Mouse (Mus musculus): Measurements from ENCODE around the gene Gm21985. TPM values are rescaled to one million over a fixed set of nuclear protein-coding genes. Genes with fewer than 3 reads are reported as not detected.
A peak's percentile ranks its signal among the peaks of the same experiment; 100 is the strongest.

Gm21985 gene
- 1 to 10 TPM in 3 of 4 experiments, under 1 TPM in 1; 0.96 to 3.1 (median 2.8) TPM for total RNA-seq (2022)

- DNase-seq (ENCODE audit: low spot score in 2 of 2) = peak in 1 of 2 experiments; percentile 32
Observed at GRCm38 (mm10) chr2:112266242-112266592, at the start of gene Gm21985. Gene Gm21985 (plus strand): TSS chr2:112266314.

GRCm38 (mm10) chr2:112217614-112218013, 48.5 kb upstream of the Gm21985 start:
- DNase-seq (ENCODE audit: low spot score in 2 of 2) = no peak

GRCm38 (mm10) chr2:112220880-112221279, 45.2 kb upstream of the Gm21985 start:
- no peak for DNase-seq (ENCODE audit: low spot score in 2 of 2)

GRCm38 (mm10) chr2:112222607-112223006, 43.5 kb upstream of the Gm21985 start:
- no peak for DNase-seq (ENCODE audit: low spot score in 2 of 2)

- DNase-seq (ENCODE audit: low spot score in 2 of 2) = no peak
Observed at GRCm38 (mm10) chr2:112224356-112224755, 41.8 kb upstream of the Gm21985 start.

- DNase-seq (ENCODE audit: low spot score in 2 of 2) = no peak
Observed at GRCm38 (mm10) chr2:112232623-112233022, 33.5 kb upstream of the Gm21985 start.

GRCm38 (mm10) chr2:112236620-112237019, 29.5 kb upstream of the Gm21985 start:
- no peak for DNase-seq (ENCODE audit: low spot score in 2 of 2)

GRCm38 (mm10) chr2:112238006-112238405, 28.1 kb upstream of the Gm21985 start:
- no peak for DNase-seq (ENCODE audit: low spot score in 2 of 2)

GRCm38 (mm10) chr2:112239212-112239934, 26.7 kb upstream of the Gm21985 start, which contains the start of gene Lpcat4:
Gene Lpcat4 (plus strand): TSS chr2:112239468.
- DNase-seq (ENCODE audit: low spot score in 2 of 2) = peak; percentile 78 to 92

GRCm38 (mm10) chr2:112239935-112240721, 26.0 kb upstream of the Gm21985 start:
- no peak for DNase-seq (ENCODE audit: low spot score in 2 of 2)

GRCm38 (mm10) chr2:112241787-112242186, 24.3 kb upstream of the Gm21985 start:
- DNase-seq (ENCODE audit: low spot score in 2 of 2) = no peak

- DNase-seq (ENCODE audit: low spot score in 2 of 2) = no peak
Observed at GRCm38 (mm10) chr2:112245307-112245706, 20.8 kb upstream of the Gm21985 start.

GRCm38 (mm10) chr2:112246193-112246592, 19.9 kb upstream of the Gm21985 start:
- no peak for DNase-seq (ENCODE audit: low spot score in 2 of 2)

- DNase-seq (ENCODE audit: low spot score in 2 of 2) = no peak
Observed at GRCm38 (mm10) chr2:112247323-112247722, 18.8 kb upstream of the Gm21985 start.

GRCm38 (mm10) chr2:112249780-112250453, 16.2 kb upstream of the Gm21985 start:
- DNase-seq (ENCODE audit: low spot score in 2 of 2) = no peak

GRCm38 (mm10) chr2:112254675-112255515, 11.2 kb upstream of the Gm21985 start:
- no peak for DNase-seq (ENCODE audit: low spot score in 2 of 2)

GRCm38 (mm10) chr2:112259241-112259962, 6.7 kb upstream of the Gm21985 start, which contains the start of gene Nutm1:
Gene Nutm1 (minus strand): TSS chr2:112259291.
- DNase-seq (ENCODE audit: low spot score in 2 of 2) = no peak

GRCm38 (mm10) chr2:112261748-112262653, 4.1 kb upstream of the Gm21985 start, which contains the start of gene Nop10:
Gene Nop10 (plus strand): TSS chr2:112261926.
- DNase-seq (ENCODE audit: low spot score in 2 of 2) = peak; percentile 87 to 88

GRCm38 (mm10) chr2:112262779-112263295, 3.3 kb upstream of the Gm21985 start:
- DNase-seq (ENCODE audit: low spot score in 2 of 2) = no peak

Measured in layer of hippocampus, adult 8-10 months (tissue).